Mouse (Mus musculus) hindbrain, embryonic 16.5 days (tissue): ENCODE measurements at regions not wholly inside any gene's neighbourhood (a gene's known extent, or its start where the extent isn't known, plus 50 kb on each side); places are given as distances from the start of the nearest gene placed in this dataset.

Source experiments
- ATAC-seq: fragments of 200-750 bp; cut with Nextera tagmentation; 2 replicates; pipeline ENCODE4 v1.8.0; 2017; ENCODE audit warnings: moderate TSS enrichment, moderate library complexity
- H3K27ac ChIP-seq: fragments of 300-500 bp; sonication (generic); 2 replicates; pipeline ENCODE4 v1.5.1; 2014; ENCODE audit warnings: low read depth, mild to moderate bottlenecking, control low read depth, low read length, moderate library complexity
- H3K27me3 ChIP-seq: fragments of 300-500 bp; sonication (generic); replicated peaks from 2 replicates; pipeline ENCODE4 v1.6.1; 2014; ENCODE audit warnings: low read length; ENCODE audit not compliant: control insufficient read depth, insufficient read depth
- H3K36me3 ChIP-seq: fragments of 300-500 bp; sonication (generic); 2 replicates; pipeline ENCODE4 v1.6.1; 2014; ENCODE audit warnings: mild to moderate bottlenecking, low read length, moderate library complexity, mixed read lengths; ENCODE audit not compliant: control insufficient read depth, insufficient read depth
- H3K4me1 ChIP-seq: fragments of 300-500 bp; sonication (generic); 2 replicates; pipeline ENCODE4 v1.6.1; 2014; ENCODE audit warnings: low read depth, low read length; ENCODE audit not compliant: control insufficient read depth, insufficient read depth
- H3K4me2 ChIP-seq: fragments of 300-500 bp; sonication (generic); 2 replicates; pipeline ENCODE4 v1.6.1; 2014; ENCODE audit warnings: mild to moderate bottlenecking, low read length, control low read depth, moderate library complexity
- H3K4me3 ChIP-seq: fragments of 300-500 bp; sonication (generic); 2 replicates; pipeline ENCODE4 v1.5.1; 2014; ENCODE audit warnings: mild to moderate bottlenecking, low read length, control low read depth, moderate library complexity
- H3K9ac ChIP-seq: fragments of 300-500 bp; sonication (generic); 2 replicates; pipeline ENCODE4 v1.6.1; 2014; ENCODE audit warnings: low read depth, mild to moderate bottlenecking, control low read depth, low read length, moderate library complexity
- H3K9me3 ChIP-seq: fragments of 300-500 bp; sonication (generic); 2 replicates; pipeline ENCODE4 v1.6.1; 2014; ENCODE audit warnings: mild to moderate bottlenecking, low read length, moderate library complexity; ENCODE audit not compliant: control insufficient read depth
- WGBS: fragments of 180-500 bp; shearing (Covaris S2); extraction: QIAGEN DNeasy Blood & Tissue Kit; methylation state at CpG from one replicate; pipeline ENCODE4 v1.1.7; 2014; 5-methylcytosine and 5-hydroxymethylcytosine counted together

GRCm38 (mm10) chr6:91573487-91573886, 57.8 kb downstream of the Lsm3 start:
- no peaks in the 10 kb centered on the region for H3K27me3 ChIP-seq
- H3K27ac ChIP-seq, result no peak overlapping the region
- H3K9ac ChIP-seq, result no peak overlapping the region
- H3K4me3 ChIP-seq, result no peak overlapping the region
- ATAC-seq, result no peak
- H3K9me3 ChIP-seq, result no peaks in the 10 kb centered on the region
- no peaks in the 10 kb centered on the region for H3K36me3 ChIP-seq
- H3K4me1 ChIP-seq, result no peaks in the 10 kb centered on the region
- no peak overlapping the region for H3K4me2 ChIP-seq
- WGBS, result 88% methylated on average over 8 of the region's 8 CpGs

GRCm38 (mm10) chr6:91574414-91574813, 58.7 kb downstream of the Lsm3 start:
- no peak for ATAC-seq
- no peaks in the 10 kb centered on the region for H3K27me3 ChIP-seq
- H3K4me2 ChIP-seq, result no peak overlapping the region
- H3K36me3 ChIP-seq, result no peaks in the 10 kb centered on the region
- no peak overlapping the region for H3K27ac ChIP-seq
- no peaks in the 10 kb centered on the region for H3K4me1 ChIP-seq
- 86% methylated on average over 10 of the region's 10 CpGs for WGBS
- no peak overlapping the region for H3K9ac ChIP-seq
- no peak overlapping the region for H3K4me3 ChIP-seq
- no peaks in the 10 kb centered on the region for H3K9me3 ChIP-seq

- Histone ChIP-seq H3K4me3 (no peak overlapping the region), H3K4me1 (no peaks in the 10 kb centered on the region), H3K9ac (no peak overlapping the region), H3K27ac (no peak overlapping the region), H3K9me3 (no peaks in the 10 kb centered on the region), H3K27me3 (no peaks in the 10 kb centered on the region), H3K36me3 (no peaks in the 10 kb centered on the region), H3K4me2 (no peak overlapping the region)
- 65% methylated on average over 4 of the region's 4 CpGs for WGBS
- ATAC-seq, result peak; percentile 71
These were observed 60.1 kb downstream of the Lsm3 start for GRCm38 (mm10) chr6:91575662-91576364.

- no peaks in the 10 kb centered on the region for H3K36me3 ChIP-seq
- ATAC-seq, result peak; percentile 50; the same call in 1 of the 2 replicates
- H3K4me3 ChIP-seq, result no peak overlapping the region
- H3K4me2 ChIP-seq, result no peak overlapping the region
- WGBS, result 44% methylated on average over 15 of the region's 15 CpGs
- no peak overlapping the region for H3K27ac ChIP-seq
- H3K9ac ChIP-seq, result no peak overlapping the region
- H3K9me3 ChIP-seq, result no peaks in the 10 kb centered on the region
- no peaks in the 10 kb centered on the region for H3K27me3 ChIP-seq
- no peaks in the 10 kb centered on the region for H3K4me1 ChIP-seq
These were observed 61.2 kb downstream of the Lsm3 start for GRCm38 (mm10) chr6:91576906-91577305.

GRCm38 (mm10) chr6:91579666-91580065, 63.9 kb downstream of the Lsm3 start:
- H3K36me3 ChIP-seq, result no peaks in the 10 kb centered on the region
- H3K27me3 ChIP-seq, result no peaks in the 10 kb centered on the region
- no peak overlapping the region for H3K4me2 ChIP-seq
- no peak overlapping the region for H3K4me3 ChIP-seq
- no peak for ATAC-seq
- H3K9ac ChIP-seq, result no peak overlapping the region
- H3K27ac ChIP-seq, result no peak overlapping the region
- WGBS, result 83% methylated on average over 10 of the region's 10 CpGs
- no peaks in the 10 kb centered on the region for H3K4me1 ChIP-seq
- no peaks in the 10 kb centered on the region for H3K9me3 ChIP-seq

- Histone ChIP-seq H3K9ac (no peak overlapping the region), H3K4me3 (no peak overlapping the region), H3K4me2 (no peak overlapping the region), H3K27ac (no peak overlapping the region), H3K4me1 (no peaks in the 10 kb centered on the region), H3K36me3 (no peaks in the 10 kb centered on the region), H3K27me3 (no peaks in the 10 kb centered on the region), H3K9me3 (no peaks in the 10 kb centered on the region)
- no peak for ATAC-seq
- 94% methylated on average over 6 of the region's 6 CpGs for WGBS
These were observed 64.9 kb downstream of the Lsm3 start for GRCm38 (mm10) chr6:91580607-91581006.

GRCm38 (mm10) chr6:91582338-91582737, 66.6 kb downstream of the Lsm3 start:
- no peaks in the 10 kb centered on the region for H3K36me3 ChIP-seq
- 83% methylated on average over 5 of the region's 5 CpGs for WGBS
- no peaks in the 10 kb centered on the region for H3K27me3 ChIP-seq
- H3K4me2 ChIP-seq, result no peak overlapping the region
- no peaks in the 10 kb centered on the region for H3K4me1 ChIP-seq
- H3K9ac ChIP-seq, result no peak overlapping the region
- no peak for ATAC-seq
- H3K9me3 ChIP-seq, result no peaks in the 10 kb centered on the region
- H3K27ac ChIP-seq, result no peak overlapping the region
- no peak overlapping the region for H3K4me3 ChIP-seq

GRCm38 (mm10) chr6:91583346-91583745, 67.6 kb downstream of the Lsm3 start:
- Histone ChIP-seq H3K27me3 (no peaks in the 10 kb centered on the region), H3K4me1 (no peaks in the 10 kb centered on the region), H3K4me2 (no peak overlapping the region), H3K9me3 (no peaks in the 10 kb centered on the region), H3K4me3 (no peak overlapping the region), H3K36me3 (no peaks in the 10 kb centered on the region), H3K9ac (no peak overlapping the region), H3K27ac (no peak overlapping the region)
- WGBS, result 90% methylated on average over 5 of the region's 5 CpGs
- no peak for ATAC-seq

- Histone ChIP-seq H3K27ac (no peak overlapping the region), H3K4me1 (no peaks in the 10 kb centered on the region), H3K27me3 (no peaks in the 10 kb centered on the region), H3K4me2 (no peak overlapping the region), H3K4me3 (no peak overlapping the region), H3K9ac (no peak overlapping the region), H3K9me3 (no peaks in the 10 kb centered on the region), H3K36me3 (no peaks in the 10 kb centered on the region)
- no peak for ATAC-seq
- 82% methylated on average over 3 of the region's 3 CpGs for WGBS
These were observed 69.8 kb downstream of the Lsm3 start for GRCm38 (mm10) chr6:91585543-91585942.
